Mouse (Mus musculus): Measurements from ENCODE around the gene Asap2.

GRCm38 (mm10) chr12:21168149-21168548, 177.9 kb downstream of the Asap2 start:
- TF ChIP-seq CTCF (IDR thresholded peaks at IDR 0.05; ENCODE audit: low read depth, low read length) (no peak), POLR2A (IDR thresholded peaks at IDR 0.05; ENCODE audit: insufficient read depth, low read length) (no peak), EP300 (IDR thresholded peaks at IDR 0.05; ENCODE audit: insufficient read depth, low read depth, low read length) (no peak)

Measured in ES-Bruce4 (cell line).